Mouse (Mus musculus) neural tube, embryonic 15.5 days (tissue): Measurements from ENCODE around the gene Ank3. TPM values are rescaled to one million over a fixed set of nuclear protein-coding genes. Genes with fewer than 3 reads are reported as not detected.
A peak's percentile ranks its signal among the peaks of the same experiment; 100 is the strongest.

Experiments used
- ATAC-seq: fragments of 200-750 bp; cut with Nextera tagmentation; 2 replicates; pipeline ENCODE4 v1.8.0; 2017; ENCODE audit warnings: mild to moderate bottlenecking, moderate TSS enrichment, moderate library complexity; ENCODE audit not compliant: low FRiP score
- H3K27ac ChIP-seq: fragments of 300-500 bp; sonication (generic); replicated peaks from 2 replicates; pipeline ENCODE4 v1.5.1; 2015; ENCODE audit warnings: mild to moderate bottlenecking, inconsistent platforms
- H3K27me3 ChIP-seq: fragments of 300-500 bp; sonication (generic); replicated peaks from 2 replicates; pipeline ENCODE4 v1.6.1; 2015; ENCODE audit warnings: inconsistent platforms
- H3K36me3 ChIP-seq: fragments of 300-500 bp; sonication (generic); 2 replicates; pipeline ENCODE4 v1.6.1; 2015; ENCODE audit warnings: inconsistent platforms
- H3K4me1 ChIP-seq: fragments of 300-500 bp; sonication (generic); 2 replicates; pipeline ENCODE4 v1.6.1; 2015; ENCODE audit warnings: inconsistent platforms
- H3K4me2 ChIP-seq: fragments of 300-500 bp; sonication (generic); 2 replicates; pipeline ENCODE4 v1.6.1; 2015; ENCODE audit warnings: inconsistent platforms, mild to moderate bottlenecking, moderate library complexity
- H3K4me3 ChIP-seq: fragments of 300-500 bp; sonication (generic); replicated peaks from 2 replicates; pipeline ENCODE4 v1.5.1; 2015; ENCODE audit warnings: mild to moderate bottlenecking, inconsistent platforms
- H3K9ac ChIP-seq: fragments of 300-500 bp; sonication (generic); replicated peaks from 2 replicates; pipeline ENCODE4 v1.6.1; 2015; ENCODE audit warnings: mild to moderate bottlenecking, inconsistent platforms
- H3K9me3 ChIP-seq: fragments of 300-500 bp; sonication (generic); replicated peaks from 2 replicates; pipeline ENCODE4 v1.6.1; 2016; ENCODE audit warnings: inconsistent platforms
- WGBS: fragments of 180-500 bp; shearing (Covaris S2); methylation state at CpG from one replicate; pipeline ENCODE4 v1.1.7; 2015; ENCODE audit warnings: mixed read lengths; 5-methylcytosine and 5-hydroxymethylcytosine counted together
- polyA plus RNA-seq: library from polyadenylated mRNA; unstranded; fragments of >200 nt; fragmentation: Nextera tagmentation; extraction: Ambion mirVana; gene quantifications from 2 replicates; pipeline ENCODE4 v1.2.1, GENCODE M21; 2015

Ank3 gene
- polyA plus RNA-seq, 1 experiment from 2014 or later, result 89.5 TPM

GRCm38 (mm10) chr10:69710802-69711201, 312.2 kb downstream of the Ank3 start:
- no peak for ATAC-seq
- Histone ChIP-seq H3K9me3 (no peaks in the 10 kb centered on the region), H3K4me1 (peaks cover 68% of the 10 kb centered on the region), H3K9ac (no peak overlapping the region), H3K27ac (no peak overlapping the region), H3K4me2 (no peak overlapping the region), H3K27me3 (no peaks in the 10 kb centered on the region), H3K36me3 (no peaks in the 10 kb centered on the region), H3K4me3 (no peak overlapping the region)
- WGBS, result 81% methylated on average over 5 of the region's 5 CpGs

GRCm38 (mm10) chr10:69716907-69717306, 318.3 kb downstream of the Ank3 start:
- WGBS, result 66% methylated on average over 4 of the region's 4 CpGs
- Histone ChIP-seq H3K4me3 (no peak overlapping the region), H3K36me3 (no peaks in the 10 kb centered on the region), H3K27me3 (no peaks in the 10 kb centered on the region), H3K9ac (no peak overlapping the region), H3K9me3 (no peaks in the 10 kb centered on the region), H3K4me2 (no peak overlapping the region), H3K4me1 (peaks cover 56% of the 10 kb centered on the region), H3K27ac (no peak overlapping the region)
- no peak for ATAC-seq

- Histone ChIP-seq H3K9me3 (no peaks in the 10 kb centered on the region), H3K27ac (peak overlapping the region; percentile 84), H3K9ac (no peak overlapping the region), H3K4me3 (no peak overlapping the region), H3K27me3 (no peaks in the 10 kb centered on the region), H3K4me1 (peaks cover 57% of the 10 kb centered on the region), H3K4me2 (peak overlapping the region; percentile 40), H3K36me3 (no peaks in the 10 kb centered on the region)
- ATAC-seq, result no peak
- WGBS, result 30% methylated on average over 5 of the region's 5 CpGs
These were observed 320.8 kb downstream of the Ank3 start for GRCm38 (mm10) chr10:69719421-69719820.

- Histone ChIP-seq H3K4me3 (no peak overlapping the region), H3K4me1 (peaks cover 62% of the 10 kb centered on the region), H3K9me3 (no peaks in the 10 kb centered on the region), H3K36me3 (no peaks in the 10 kb centered on the region), H3K27me3 (no peaks in the 10 kb centered on the region), H3K9ac (no peak overlapping the region), H3K4me2 (peak overlapping the region; percentile 40), H3K27ac (peak overlapping the region; percentile 84)
- WGBS, result 14% methylated on average over 12 of the region's 12 CpGs
- peak; percentile 49; the same call in 1 of the 2 replicates for ATAC-seq
These were observed 321.4 kb downstream of the Ank3 start for GRCm38 (mm10) chr10:69719901-69720415.

GRCm38 (mm10) chr10:69720452-69720851, 321.9 kb downstream of the Ank3 start:
- Histone ChIP-seq H3K4me2 (peak overlapping the region; percentile 40), H3K36me3 (no peaks in the 10 kb centered on the region), H3K4me1 (peaks cover 66% of the 10 kb centered on the region), H3K9me3 (no peaks in the 10 kb centered on the region), H3K27ac (peak overlapping the region; percentile 84), H3K4me3 (no peak overlapping the region), H3K27me3 (no peaks in the 10 kb centered on the region), H3K9ac (no peak overlapping the region)
- ATAC-seq, result peak; percentile 19; the same call in 1 of the 2 replicates
- WGBS, result 20% methylated on average over 10 of the region's 10 CpGs

GRCm38 (mm10) chr10:69720899-69721490, 322.4 kb downstream of the Ank3 start:
- Histone ChIP-seq H3K27me3 (no peaks in the 10 kb centered on the region), H3K4me3 (no peak overlapping the region), H3K4me2 (peak overlapping the region; percentile 40), H3K9ac (no peak overlapping the region), H3K36me3 (no peaks in the 10 kb centered on the region), H3K4me1 (peaks cover 71% of the 10 kb centered on the region), H3K27ac (peak overlapping the region; percentile 84), H3K9me3 (no peaks in the 10 kb centered on the region)
- WGBS, result 31% methylated on average over 6 of the region's 6 CpGs
- no peak for ATAC-seq

- peaks cover 69% of the 10 kb centered on the region for H3K4me1 ChIP-seq
- no peak for ATAC-seq
These were observed 325.6 kb downstream of the Ank3 start for GRCm38 (mm10) chr10:69724159-69724558.

GRCm38 (mm10) chr10:69725078-69725477, 326.5 kb downstream of the Ank3 start:
- H3K4me3 ChIP-seq, result no peak overlapping the region
- no peaks in the 10 kb centered on the region for H3K27me3 ChIP-seq
- 36% methylated on average over 14 of the region's 14 CpGs for WGBS
- ATAC-seq, result no peak
- no peaks in the 10 kb centered on the region for H3K36me3 ChIP-seq
- no peaks in the 10 kb centered on the region for H3K9me3 ChIP-seq
- 0 out of 2 replicates have a peak overlapping the region, but pooled peaks have one; percentile 18 for H3K27ac ChIP-seq
- no peak overlapping the region; the same call in 1 of the 2 replicates for H3K4me2 ChIP-seq
- H3K9ac ChIP-seq, result no peak overlapping the region
- peaks cover 69% of the 10 kb centered on the region for H3K4me1 ChIP-seq

More at GRCm38 (mm10) chr10:69724159-69724558, 325.6 kb downstream of the Ank3 start:
- H3K4me3 ChIP-seq, result no peak overlapping the region
- H3K9ac ChIP-seq, result no peak overlapping the region
- H3K27me3 ChIP-seq, result no peaks in the 10 kb centered on the region
- WGBS, result 80% methylated on average over 4 of the region's 4 CpGs
- no peak overlapping the region for H3K27ac ChIP-seq
- no peaks in the 10 kb centered on the region for H3K9me3 ChIP-seq
- no peaks in the 10 kb centered on the region for H3K36me3 ChIP-seq
- no peak overlapping the region for H3K4me2 ChIP-seq

GRCm38 (mm10) chr10:69726265-69726664, 327.7 kb downstream of the Ank3 start:
- Histone ChIP-seq H3K27me3 (no peaks in the 10 kb centered on the region), H3K4me1 (peaks cover 69% of the 10 kb centered on the region), H3K4me3 (no peak overlapping the region), H3K36me3 (no peaks in the 10 kb centered on the region), H3K27ac (0 out of 2 replicates have a peak overlapping the region, but pooled peaks have one; percentile 13), H3K4me2 (no peak overlapping the region), H3K9ac (no peak overlapping the region), H3K9me3 (no peaks in the 10 kb centered on the region)
- ATAC-seq, result no peak
- WGBS, result 57% methylated on average over 2 of the region's 2 CpGs

- WGBS, result 84% methylated on average over 7 of the region's 7 CpGs
- H3K4me3 ChIP-seq, result no peak overlapping the region
- peaks cover 69% of the 10 kb centered on the region for H3K4me1 ChIP-seq
- H3K27ac ChIP-seq, result 0 out of 2 replicates have a peak overlapping the region, but pooled peaks have one; percentile 13
- no peaks in the 10 kb centered on the region for H3K9me3 ChIP-seq
- no peaks in the 10 kb centered on the region for H3K36me3 ChIP-seq
- no peak for ATAC-seq
- H3K9ac ChIP-seq, result no peak overlapping the region
- H3K4me2 ChIP-seq, result no peak overlapping the region
- no peaks in the 10 kb centered on the region for H3K27me3 ChIP-seq
These were observed 328.2 kb downstream of the Ank3 start for GRCm38 (mm10) chr10:69726806-69727205.

- Histone ChIP-seq H3K4me2 (no peak overlapping the region), H3K27me3 (no peaks in the 10 kb centered on the region), H3K9me3 (no peaks in the 10 kb centered on the region), H3K4me3 (no peak overlapping the region), H3K9ac (no peak overlapping the region), H3K36me3 (no peaks in the 10 kb centered on the region), H3K27ac (0 out of 2 replicates have a peak overlapping the region, but pooled peaks have one; percentile 81), H3K4me1 (peaks cover 69% of the 10 kb centered on the region)
- WGBS, result 49% methylated on average over 6 of the region's 6 CpGs
- no peak for ATAC-seq
These were observed 330.3 kb downstream of the Ank3 start for GRCm38 (mm10) chr10:69728876-69729275.

GRCm38 (mm10) chr10:69730351-69730871, 331.8 kb downstream of the Ank3 start:
- Histone ChIP-seq H3K27ac (peak overlapping the region; percentile 81), H3K9ac (0 out of 2 replicates have a peak overlapping the region, but pooled peaks have one; percentile 3), H3K36me3 (no peaks in the 10 kb centered on the region), H3K27me3 (no peaks in the 10 kb centered on the region), H3K9me3 (no peaks in the 10 kb centered on the region), H3K4me2 (peak overlapping the region; percentile 41), H3K4me3 (no peak overlapping the region), H3K4me1 (peaks cover 58% of the 10 kb centered on the region)
- peak; percentile 61 for ATAC-seq
- WGBS, result 10% methylated on average over 10 of the region's 10 CpGs
